Mouse (Mus musculus) CH12F3 (cell line): Measurements from ENCODE around the gene Creb3l2.
"Not testable (repeated sequence)": the region's sequence is repeated elsewhere in the genome, so short reads cannot be mapped to it uniquely, and the experiment has no call there.

Experiments used
- in situ Hi-C: fragments of 300-500 bp; cut with MboI; formaldehyde crosslinking; loops from 2 replicates; pipeline ENCODE4 v1.14.3; 2020; ENCODE audit warnings: low sequenced_read_pairs

Gene Creb3l2

GRCm38 (mm10) chr6:37377836-37378580 lies 63.9 kb downstream of the Creb3l2 start:
- in situ Hi-C loops: no loop called here

GRCm38 (mm10) chr6:37377387-37377786 lies 64.6 kb downstream of the Creb3l2 start:
- in situ Hi-C loops: not testable (repeated sequence)

DNA sequence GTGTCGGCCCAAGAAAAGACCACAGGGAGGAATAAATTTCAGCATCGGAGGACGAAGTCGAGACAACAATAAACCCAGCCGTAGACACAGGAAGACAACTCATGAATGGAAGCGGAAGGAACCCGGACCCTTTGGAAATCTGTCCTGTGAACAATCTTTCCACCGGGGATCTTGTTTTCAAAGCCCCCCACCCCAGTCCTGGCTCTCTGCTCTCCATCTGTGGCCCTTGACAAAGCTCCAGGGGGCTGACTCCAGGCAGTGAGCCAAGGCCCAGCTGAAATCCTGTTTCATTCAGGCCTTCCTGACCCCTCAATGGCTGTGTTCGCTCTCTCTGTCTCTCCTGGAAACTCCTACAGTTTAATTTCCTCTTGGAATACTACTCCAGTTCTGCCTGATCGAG lies 66.5 kb downstream of the Creb3l2 start:
- in situ Hi-C loops: no loop called here

GRCm38 (mm10) chr6:37371341-37371740 lies 70.6 kb downstream of the Creb3l2 start:
- in situ Hi-C loops: no loop called here

- in situ Hi-C loops: no loop called here
Observed at GRCm38 (mm10) chr6:37370566-37370965, 71.4 kb downstream of the Creb3l2 start.

DNA sequence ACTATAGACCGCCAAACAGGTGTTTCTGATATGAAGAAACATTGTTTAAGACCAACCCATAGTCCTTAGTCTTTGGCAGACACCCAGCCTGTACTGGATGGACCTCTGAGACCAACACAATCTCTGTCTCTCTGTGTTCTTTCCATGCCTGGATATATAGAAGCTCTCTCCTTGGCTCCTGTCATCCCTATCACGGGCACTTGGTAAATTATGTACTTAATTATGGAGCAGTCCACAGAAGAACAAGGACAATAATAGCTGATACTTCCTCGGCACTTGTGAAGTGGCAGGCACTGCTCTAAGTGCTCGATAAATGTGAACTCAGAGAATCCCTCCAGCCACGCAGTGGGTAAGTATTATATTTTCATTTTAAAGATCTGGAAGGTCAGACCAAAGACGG lies 72.2 kb downstream of the Creb3l2 start:
- in situ Hi-C loops: no loop called here

DNA sequence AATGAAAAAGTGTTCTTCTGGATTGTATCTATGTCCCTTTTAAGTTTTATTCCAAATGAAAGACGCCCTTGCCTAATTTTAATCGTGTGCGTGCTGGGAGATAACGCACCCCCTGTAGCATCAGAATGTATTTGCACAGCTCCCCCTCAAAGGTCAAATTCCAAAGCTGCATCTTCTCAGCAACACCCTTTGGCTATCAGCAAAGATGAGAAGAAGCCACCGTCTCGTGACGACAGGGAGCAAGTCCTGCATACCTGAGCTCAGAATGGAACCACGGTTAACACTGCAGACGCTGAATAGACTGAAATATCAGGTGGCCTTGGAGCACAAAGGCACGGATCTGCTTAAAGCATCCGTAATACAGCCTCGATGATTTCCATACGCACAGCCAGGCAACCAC lies 73.7 kb downstream of the Creb3l2 start:
- in situ Hi-C loops: no loop called here

DNA sequence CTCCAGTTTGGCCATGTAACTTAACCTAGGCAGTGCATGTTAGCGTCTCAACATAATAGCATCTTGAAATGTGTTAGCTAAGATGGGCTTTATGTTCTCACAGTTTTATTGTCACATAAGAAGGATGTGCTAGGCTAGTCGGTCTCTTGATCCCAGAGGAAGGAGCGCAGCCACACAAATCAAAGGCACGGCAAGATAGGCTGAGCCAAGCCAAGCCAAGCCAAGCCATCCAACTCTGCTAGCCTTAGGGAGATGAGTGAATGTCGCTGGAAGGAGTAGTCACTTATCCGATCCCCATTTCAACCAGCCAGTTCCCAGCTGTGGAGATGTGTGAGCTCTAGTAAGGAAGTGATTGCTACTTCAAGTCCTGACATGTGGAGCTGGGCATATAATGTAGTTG lies 75.0 kb downstream of the Creb3l2 start:
- in situ Hi-C loops: no loop called here

- in situ Hi-C loops: no loop called here
Observed at GRCm38 (mm10) chr6:37365179-37365578, 76.8 kb downstream of the Creb3l2 start.

DNA sequence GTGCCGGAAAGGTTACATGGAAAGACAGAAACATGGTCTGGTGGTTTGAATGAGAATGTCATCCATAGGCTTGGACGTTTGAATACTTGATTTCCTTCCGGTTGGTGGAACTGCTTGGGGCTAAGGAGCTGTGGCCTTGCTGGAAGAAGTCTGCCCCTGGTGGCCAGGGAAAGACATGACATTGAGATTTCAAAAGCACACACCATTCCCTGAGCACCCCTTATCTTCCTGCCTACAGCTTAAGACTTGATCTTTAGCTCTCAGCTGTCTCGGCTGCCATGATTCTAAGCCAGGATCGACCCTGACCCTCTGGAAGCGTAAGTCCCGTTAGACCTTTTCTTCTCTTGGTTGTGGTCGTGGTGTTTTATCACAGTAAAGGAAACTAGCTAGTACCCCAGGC lies 77.6 kb downstream of the Creb3l2 start:
- in situ Hi-C loops: no loop called here

- in situ Hi-C loops: no loop called here
Observed at GRCm38 (mm10) chr6:37360813-37361385, 81.0 kb downstream of the Creb3l2 start.

GRCm38 (mm10) chr6:37354449-37355179 lies 87.3 kb downstream of the Creb3l2 start:
- in situ Hi-C loops: loop anchor here (5.0 kb wide), 2 partner anchors 98 to 257 kb away; no protein-coding TSS in a partner anchor

- in situ Hi-C loops: no loop called here
Observed at GRCm38 (mm10) chr6:37353616-37354015, 88.3 kb downstream of the Creb3l2 start.

- in situ Hi-C loops: no loop called here
Observed at GRCm38 (mm10) chr6:37351731-37352380, 90.1 kb downstream of the Creb3l2 start.

DNA sequence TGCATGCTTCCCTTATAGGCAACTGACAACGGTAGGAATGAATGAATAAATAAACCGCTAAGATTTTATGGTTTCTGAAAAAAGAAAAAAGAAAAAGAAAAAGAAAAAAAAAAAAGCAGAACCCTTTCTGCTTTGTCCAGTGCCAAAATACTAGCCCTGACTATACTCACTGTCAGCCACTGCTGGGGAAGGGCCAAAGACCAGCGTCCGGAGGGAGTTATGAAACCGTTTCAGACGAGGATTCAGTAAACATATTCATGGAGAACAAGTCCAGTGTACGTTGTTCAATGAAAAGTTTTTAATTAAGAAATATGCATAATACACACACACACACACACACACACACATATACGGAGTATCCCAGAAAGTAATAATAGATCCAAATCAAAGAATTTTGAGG lies 91.6 kb downstream of the Creb3l2 start:
- in situ Hi-C loops: no loop called here

DNA sequence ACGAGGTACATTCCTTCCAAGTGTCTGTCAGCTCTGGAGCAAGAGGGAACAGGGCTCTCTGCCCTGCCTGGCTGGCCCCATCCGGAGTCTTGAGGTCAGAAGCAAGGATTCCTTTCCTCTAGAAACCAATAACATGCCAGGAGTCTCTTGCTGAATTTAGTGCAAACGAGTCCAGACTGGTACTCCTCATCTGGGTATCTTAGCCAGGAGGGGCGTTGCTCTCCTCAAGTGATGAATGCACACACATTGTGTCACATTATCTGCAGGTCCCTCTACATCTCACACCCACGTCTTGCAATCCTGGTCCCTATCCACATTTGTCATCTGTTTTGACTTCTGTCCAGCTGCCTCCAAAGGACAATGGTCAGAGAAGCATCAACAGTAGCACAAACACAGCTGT lies 94.3 kb downstream of the Creb3l2 start:
- in situ Hi-C loops: no loop called here

DNA sequence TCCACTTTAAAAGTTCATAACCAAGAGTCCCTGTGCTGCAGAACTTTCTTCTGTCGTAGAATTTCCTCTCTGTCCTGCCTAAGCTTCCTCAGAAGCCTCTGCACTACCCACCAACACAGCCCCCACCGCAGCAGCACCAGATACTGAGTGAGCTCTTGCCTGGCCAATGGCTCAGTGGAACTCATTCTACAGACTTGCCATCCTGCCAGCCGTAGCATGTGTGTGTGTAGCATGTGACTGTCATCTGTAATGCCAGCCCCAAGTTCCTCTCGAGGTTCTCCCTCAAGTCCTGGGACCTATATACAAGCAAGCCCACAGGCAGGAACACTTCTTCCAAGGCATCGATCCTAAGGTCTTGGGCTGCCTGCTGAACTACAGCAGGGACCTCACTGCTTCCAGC lies 103.9 kb downstream of the Creb3l2 start:
- in situ Hi-C loops: no loop called here

- in situ Hi-C loops: no loop called here
Observed at GRCm38 (mm10) chr6:37336831-37337260, 105.1 kb downstream of the Creb3l2 start.

DNA sequence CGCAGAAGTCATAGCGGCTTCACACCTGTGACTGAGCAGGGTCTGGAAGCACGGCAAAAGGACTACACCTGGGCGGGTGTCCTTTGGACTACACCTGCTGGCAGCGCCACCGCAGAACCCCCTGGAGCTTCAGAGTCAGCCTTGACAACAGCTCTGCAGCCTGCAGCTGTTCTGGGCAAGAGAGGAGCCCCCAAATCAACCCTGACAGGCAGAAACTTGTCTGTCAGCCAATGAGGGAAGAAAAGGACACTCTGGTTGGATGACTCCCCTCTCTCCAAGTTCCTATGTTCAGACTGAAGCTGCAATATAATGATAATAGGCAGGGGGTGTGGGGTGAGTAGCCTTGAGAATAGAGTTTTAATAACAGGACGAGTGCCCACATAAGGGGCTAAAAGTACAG lies 105.6 kb downstream of the Creb3l2 start:
- in situ Hi-C loops: no loop called here

- in situ Hi-C loops: no loop called here
Observed at GRCm38 (mm10) chr6:37332846-37333245, 109.1 kb downstream of the Creb3l2 start.
